Mouse (Mus musculus) c-Kit-positive CD71-negative TER-119-negative erythroid progenitor cells, embryonic 14.5 days (primary cell): ENCODE results near the gene Ppib.
A peak's percentile ranks its signal among the peaks of the same experiment; 100 is the strongest.

ENCODE experiments used
- DNase-seq: peaks from one replicate; pipeline ENCODE4 v3.0.0-alpha.2; 2013; ENCODE audit warnings: low read depth

Ppib gene

GRCm38 (mm10) chr9:66059583-66060307 is at the start of gene Ppib:
TSS of gene Ppib (plus strand) at chr9:66060222.
- DNase-seq = peak; percentile 92

GRCm38 (mm10) chr9:66020601-66021000 is 39.4 kb upstream of the Ppib start:
- no peak for DNase-seq

GRCm38 (mm10) chr9:66038082-66038481 is 21.9 kb upstream of the Ppib start:
- no peak for DNase-seq

GRCm38 (mm10) chr9:66038581-66038980 is 21.4 kb upstream of the Ppib start:
- no peak for DNase-seq

- no peak for DNase-seq
Observed at GRCm38 (mm10) chr9:66039290-66039689, 20.7 kb upstream of the Ppib start.

GRCm38 (mm10) chr9:66040801-66041200 is 19.2 kb upstream of the Ppib start:
- DNase-seq = no peak

- no peak for DNase-seq
Observed at GRCm38 (mm10) chr9:66042331-66042730, 17.7 kb upstream of the Ppib start.

- no peak for DNase-seq
Observed at GRCm38 (mm10) chr9:66043241-66043640, 16.8 kb upstream of the Ppib start.

GRCm38 (mm10) chr9:66049931-66050601 is 10.0 kb upstream of the Ppib start:
- DNase-seq = no peak

- no peak for DNase-seq
Observed at GRCm38 (mm10) chr9:66051493-66051892, 8.5 kb upstream of the Ppib start.

GRCm38 (mm10) chr9:66052731-66053130 is 7.3 kb upstream of the Ppib start:
- DNase-seq = no peak

- DNase-seq = no peak
Observed at GRCm38 (mm10) chr9:66053620-66054019, 6.4 kb upstream of the Ppib start.

- no peak for DNase-seq
Observed at GRCm38 (mm10) chr9:66060308-66060647, 256 bp downstream of the Ppib start.

- no peak for DNase-seq
Observed at GRCm38 (mm10) chr9:66060986-66061385, 964 bp downstream of the Ppib start.

- DNase-seq = no peak
Observed at GRCm38 (mm10) chr9:66061656-66062055, 1.6 kb downstream of the Ppib start.

GRCm38 (mm10) chr9:66063446-66063845 is 3.4 kb downstream of the Ppib start:
- no peak for DNase-seq

- no peak for DNase-seq
Observed at GRCm38 (mm10) chr9:66064316-66064715, 4.3 kb downstream of the Ppib start.

GRCm38 (mm10) chr9:66066791-66067190 is 6.8 kb downstream of the Ppib start:
- DNase-seq = no peak

GRCm38 (mm10) chr9:66067542-66067941 is 7.5 kb downstream of the Ppib start:
- DNase-seq = no peak

- DNase-seq = no peak
Observed at GRCm38 (mm10) chr9:66068056-66068455, 8.0 kb downstream of the Ppib start.

- no peak for DNase-seq
Observed at GRCm38 (mm10) chr9:66068971-66069391, 9.0 kb downstream of the Ppib start.

- peak; percentile 83 for DNase-seq
Observed at GRCm38 (mm10) chr9:66069583-66069982, 9.6 kb downstream of the Ppib start, which contains the start of gene Snx22. TSS of gene Snx22 (minus strand) at chr9:66069719.

GRCm38 (mm10) chr9:66070151-66070550 is 10.1 kb downstream of the Ppib start:
- DNase-seq = no peak

- no peak for DNase-seq
Observed at GRCm38 (mm10) chr9:66072754-66073153, 12.7 kb downstream of the Ppib start.
